Comparison of ENCODE assay signal across 14 mouse cellular contexts in the genomic region with DNA sequence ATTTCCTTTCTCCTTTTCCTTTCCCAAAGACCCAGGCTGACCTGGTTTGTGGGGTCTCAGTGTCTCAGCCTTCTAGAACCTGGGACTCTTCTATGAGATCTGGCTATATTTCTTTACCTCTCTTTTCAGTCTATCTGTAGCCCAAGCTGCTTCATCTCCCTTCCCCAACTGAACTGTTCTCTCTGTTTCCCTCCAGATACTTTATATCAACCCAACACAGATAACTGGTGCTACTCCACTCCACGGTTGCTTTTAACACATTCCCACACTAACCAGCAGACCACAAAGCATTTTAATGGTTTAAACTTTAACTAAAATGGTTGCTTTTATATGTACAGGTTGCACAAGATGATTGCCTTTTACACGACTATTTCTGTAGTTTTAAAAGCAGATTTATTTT. TPM values are rescaled to one million over a fixed set of nuclear protein-coding genes. Genes with fewer than 3 reads are reported as not detected.
"Had no signal": no experiment of that assay in that cellular context is flagged by ENCODE, and none has a peak within 500 bp of the region (broad histone marks: within the 10 kb centered on the region; RNA-seq: fewer than 3 reads in every experiment).

No protein-coding gene starts in this region.

- H3K9me3 ChIP-seq: limb, embryonic 10.5 days; megakaryocyte, embryonic 14.5 days; midbrain, embryonic 12.5 days; stomach, embryonic 15.5 days had no signal

- DNase-seq: kidney, adult 11 months; kidney, postnatal 10 days; lung, adult 2 months; lung, postnatal 4 days; right cerebral cortex, postnatal 14 days; thymus, adult 2 months; thymus, postnatal 36 days had no signal

- H3K4me3 ChIP-seq: left cerebral cortex, adult 2 months; limb, embryonic 10.5 days; megakaryocyte, embryonic 14.5 days; midbrain, embryonic 12.5 days; stomach, embryonic 15.5 days had no signal

- ATAC-seq: lung, postnatal 0 days; midbrain, embryonic 16.5 days had no signal

- H3K36me3 ChIP-seq: limb, embryonic 10.5 days; midbrain, embryonic 12.5 days; stomach, embryonic 15.5 days had no signal

- H3K27ac ChIP-seq: left cerebral cortex, adult 2 months; limb, embryonic 10.5 days; midbrain, embryonic 12.5 days; stomach, embryonic 15.5 days had no signal

- H3K9ac ChIP-seq: midbrain, embryonic 12.5 days; stomach, embryonic 15.5 days had no signal

- H3K27me3 ChIP-seq: midbrain, embryonic 12.5 days; stomach, embryonic 15.5 days had no signal

- H3K4me1 ChIP-seq: limb, embryonic 10.5 days; megakaryocyte, embryonic 14.5 days; midbrain, embryonic 12.5 days; stomach, embryonic 15.5 days had no signal

- H3K4me2 ChIP-seq: midbrain, embryonic 12.5 days; stomach, embryonic 15.5 days had no signal

RNA-seq across cellular contexts. Expression of a gene that starts 45.6 kb away (rescaled TPM):
- polyA plus RNA-seq: midbrain, embryonic 16.5 days had no signal
